Mouse (Mus musculus) frontal cortex, postnatal 25 days (tissue): ENCODE measurements around the gene Tmed10.

Experiments used
- DNase-seq, 2 experiments: peaks; one replicate each; pipeline ENCODE4 v3.0.0; 2022; ENCODE audit warnings: low spot score in 2 of 2

The Tmed10 gene

DNA sequence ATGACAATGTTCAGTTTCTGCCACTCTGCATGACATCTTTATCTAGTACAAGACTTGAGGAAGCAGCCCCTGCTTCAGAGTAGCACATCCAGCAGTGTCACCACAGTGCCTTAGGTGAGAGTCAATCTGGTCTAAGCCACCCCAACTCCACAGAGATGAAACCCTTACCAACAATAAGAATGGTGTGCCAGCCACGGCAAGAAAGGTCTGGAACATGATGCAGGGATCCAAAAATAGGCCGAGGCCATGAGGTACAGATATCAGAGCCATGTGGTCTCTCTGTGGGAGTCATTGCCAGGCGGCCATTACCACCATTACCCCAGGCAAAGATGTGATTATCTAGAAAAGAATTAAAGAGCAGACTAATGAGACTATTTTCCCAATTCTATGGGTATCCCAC is 66.0 kb downstream of the Tmed10 start:
- no peak for DNase-seq

DNA sequence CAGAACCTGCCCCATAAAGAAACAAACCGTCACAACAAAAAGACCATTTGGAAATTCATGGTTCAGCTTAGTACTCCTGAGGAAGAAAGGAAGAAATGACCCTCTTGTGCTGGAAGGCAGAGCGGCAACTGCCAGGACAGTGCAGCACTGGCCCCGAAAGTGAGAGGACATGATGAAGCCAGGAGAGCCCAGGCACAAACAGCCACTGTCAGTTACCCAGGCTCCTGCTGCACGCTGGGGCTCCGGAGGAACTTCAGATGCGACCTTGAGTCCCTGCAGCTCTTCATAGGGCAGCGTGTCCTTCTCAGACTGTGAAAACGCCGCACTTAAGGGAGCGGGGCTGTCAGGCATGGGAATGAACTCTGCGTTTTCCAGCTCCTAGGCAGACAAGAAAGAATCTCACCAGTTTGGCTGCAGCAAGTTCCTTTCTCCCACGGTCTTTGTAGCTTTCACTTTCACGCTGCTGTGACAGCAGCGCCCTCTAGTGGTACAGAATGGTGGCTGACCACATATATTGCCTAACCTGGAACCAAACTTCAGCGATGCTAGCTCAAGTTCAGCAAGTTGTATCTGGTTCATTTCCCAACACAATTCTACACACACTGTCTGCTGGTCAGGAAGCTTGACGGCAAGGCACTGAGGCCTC is 69.3 kb downstream of the Tmed10 start:
- peak; percentile 83 to 87 for DNase-seq

DNA sequence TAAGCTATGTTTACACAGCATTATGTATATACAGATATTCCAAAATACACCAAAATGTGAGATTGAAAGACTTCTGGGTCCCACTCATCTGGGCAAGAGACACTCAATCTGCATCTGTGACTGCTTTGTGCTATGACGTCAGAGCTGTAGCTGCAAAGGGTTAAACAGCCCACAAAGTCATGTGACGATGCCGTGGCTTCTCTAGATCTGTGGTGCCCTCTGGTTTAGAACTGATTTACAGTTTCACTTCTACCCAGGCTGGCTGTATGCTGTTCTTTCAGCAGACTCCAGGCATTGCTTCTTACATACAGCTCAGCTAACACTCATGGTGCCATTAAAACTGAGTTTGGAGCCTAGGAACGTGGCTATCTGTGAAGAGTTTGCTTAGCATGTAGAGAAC is 69.9 kb downstream of the Tmed10 start:
- no peak for DNase-seq

DNA sequence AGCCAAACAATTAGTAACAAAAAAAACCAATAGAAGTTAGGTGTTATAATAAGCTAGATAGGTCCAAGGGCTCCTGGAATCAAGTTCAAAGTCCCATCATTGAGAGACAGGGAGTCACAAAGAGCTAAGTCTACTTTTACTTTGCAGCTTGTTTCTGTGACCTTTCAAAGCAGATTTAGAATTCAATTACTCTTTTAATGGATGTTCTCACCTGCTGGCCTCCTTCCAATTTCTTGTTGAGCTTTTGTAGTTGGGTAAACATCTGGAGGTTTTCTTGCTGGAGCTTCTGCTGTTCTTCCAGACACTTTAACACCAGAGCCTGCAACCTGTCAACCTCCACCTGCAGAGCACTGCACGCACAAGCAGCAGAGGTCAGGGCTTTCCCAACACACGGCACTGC is 71.4 kb downstream of the Tmed10 start:
- no peak for DNase-seq

DNA sequence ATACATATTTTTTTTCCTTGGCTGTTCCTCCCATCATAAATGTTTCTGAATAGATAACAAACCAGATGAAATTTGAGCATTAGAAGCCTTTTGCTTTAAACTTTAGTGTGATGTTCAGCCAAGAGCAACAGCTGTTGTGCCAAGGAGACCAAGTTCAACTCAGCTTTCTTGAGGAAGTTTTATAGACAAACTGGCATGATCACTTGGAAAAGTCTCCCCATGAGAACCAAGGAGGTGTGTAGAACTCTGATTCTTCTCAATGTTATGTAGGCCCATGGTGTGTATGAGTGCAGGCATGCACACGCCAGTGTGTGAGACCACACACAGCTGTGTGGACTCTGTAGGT is 75.8 kb downstream of the Tmed10 start:
- no peak for DNase-seq

DNA sequence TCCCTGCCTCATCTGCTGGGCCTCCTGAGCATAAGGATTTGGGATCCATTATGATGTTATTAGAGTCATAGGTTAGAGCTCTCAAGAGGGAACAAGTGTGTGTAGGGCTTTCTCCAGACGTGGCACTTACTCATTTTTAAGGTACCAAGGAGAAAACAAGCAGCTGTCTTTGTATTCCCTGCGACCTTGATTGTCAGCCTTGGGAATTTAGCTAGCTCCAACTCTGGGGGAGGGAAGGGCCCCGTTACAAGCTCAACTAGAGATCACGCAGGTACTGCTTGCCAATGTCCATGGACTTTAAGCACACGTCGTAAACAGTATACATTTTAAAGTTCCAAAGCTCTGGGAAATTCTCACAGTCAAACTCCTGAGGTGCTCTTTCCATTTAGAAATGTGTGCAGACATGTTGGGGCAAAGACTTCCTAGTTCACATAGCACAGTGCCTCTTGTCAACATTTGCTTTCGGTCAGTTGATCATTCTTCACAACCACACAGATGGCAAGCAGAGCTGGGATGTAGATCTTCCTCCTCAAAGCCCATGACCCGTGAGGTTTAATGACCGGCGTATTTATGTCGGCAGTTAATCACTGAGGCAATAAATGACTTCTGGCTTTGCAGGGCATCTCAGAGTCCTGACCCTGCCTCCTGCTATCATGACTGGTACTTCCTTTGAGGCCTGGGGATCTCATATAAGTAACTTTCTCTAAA is 76.4 kb downstream of the Tmed10 start:
- no peak for DNase-seq

DNA sequence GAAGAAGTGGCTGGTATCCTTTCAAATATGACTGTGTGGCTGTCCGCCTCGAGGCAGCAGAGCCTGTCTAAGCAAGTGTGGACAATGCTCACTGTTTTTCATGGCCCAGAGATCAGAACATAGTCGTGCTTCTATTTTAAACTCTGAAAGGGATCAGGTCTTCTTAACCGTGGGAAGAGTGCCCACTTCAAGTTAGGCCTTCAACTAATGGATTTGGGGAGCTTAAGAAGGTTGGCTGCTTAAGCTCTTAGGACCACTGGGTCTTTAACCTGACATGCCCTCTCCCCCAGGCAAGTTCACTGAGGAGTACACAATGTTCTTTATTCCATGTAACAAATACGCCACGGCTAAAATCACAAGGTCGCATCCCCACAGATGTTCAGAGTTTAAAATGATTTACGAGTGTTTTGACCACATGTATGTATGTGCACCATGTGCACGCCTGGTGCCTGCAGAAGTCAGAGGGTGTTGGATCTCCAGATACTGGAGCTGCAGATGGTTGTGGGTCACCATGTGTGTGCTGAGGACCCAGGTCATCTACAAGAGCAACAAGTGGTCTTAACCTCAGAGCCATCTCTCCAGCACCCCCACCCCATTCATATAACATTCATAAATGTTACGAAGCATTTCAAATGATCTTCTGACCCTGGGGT is 77.2 kb downstream of the Tmed10 start:
- no peak for DNase-seq

DNA sequence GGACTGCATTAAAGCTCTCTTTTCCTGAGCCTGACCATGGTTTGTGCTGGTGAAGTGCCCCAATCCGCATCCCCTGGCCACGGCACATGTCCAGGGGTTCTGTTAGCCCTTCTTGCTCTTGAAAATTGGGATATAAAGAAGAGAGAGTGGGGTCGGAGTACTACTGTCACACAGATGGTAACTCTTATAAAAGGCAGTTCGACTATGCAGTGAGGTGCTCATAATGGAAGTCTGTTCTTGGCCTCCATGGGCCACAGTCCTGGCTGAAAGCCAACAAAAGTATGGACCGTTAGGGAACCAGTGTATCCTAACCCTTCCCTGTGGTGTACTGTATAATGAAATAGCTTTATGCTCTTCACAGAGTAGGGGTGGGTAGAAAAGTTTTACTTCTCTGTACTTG is 77.7 kb downstream of the Tmed10 start:
- DNase-seq = no peak

DNA sequence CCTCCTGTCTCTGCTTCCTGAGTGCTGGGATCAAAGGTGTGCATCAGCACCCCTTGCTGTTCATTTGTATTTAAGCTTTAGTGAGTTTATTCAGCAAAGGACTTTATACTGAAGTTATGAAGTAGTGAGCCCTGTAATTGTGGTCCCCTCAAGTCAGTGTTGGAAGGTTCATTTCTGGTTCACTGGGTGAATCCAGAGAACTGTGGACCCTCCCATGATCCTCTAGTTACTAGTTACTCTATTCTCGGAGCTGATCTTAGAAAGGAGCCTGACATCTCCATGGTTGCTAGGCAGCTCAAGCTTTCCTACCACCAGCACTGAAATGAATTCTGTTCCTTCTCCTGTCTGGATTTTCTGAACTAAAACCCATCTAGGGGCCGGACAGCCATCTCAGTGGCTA is 79.1 kb downstream of the Tmed10 start:
- DNase-seq = no peak

DNA sequence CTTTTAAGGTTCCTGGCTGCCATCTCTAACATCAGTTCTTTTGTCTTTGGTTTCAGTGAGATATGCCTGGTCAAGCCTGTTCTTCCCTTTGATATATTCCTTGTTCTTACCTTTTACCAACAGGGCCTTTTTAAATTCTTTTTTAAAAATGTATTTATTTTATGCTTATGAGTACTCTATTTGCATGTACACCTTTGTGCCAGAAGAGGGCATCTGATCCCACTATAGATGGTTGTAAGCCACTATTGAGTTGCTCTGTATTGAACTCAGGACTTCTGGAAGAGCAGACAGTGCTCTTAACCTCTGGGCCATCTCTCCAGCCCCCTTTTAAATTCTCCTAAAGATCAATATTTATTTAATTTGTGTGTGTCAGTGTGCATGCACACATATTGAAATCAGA is 81.7 kb downstream of the Tmed10 start:
- no peak for DNase-seq

DNA sequence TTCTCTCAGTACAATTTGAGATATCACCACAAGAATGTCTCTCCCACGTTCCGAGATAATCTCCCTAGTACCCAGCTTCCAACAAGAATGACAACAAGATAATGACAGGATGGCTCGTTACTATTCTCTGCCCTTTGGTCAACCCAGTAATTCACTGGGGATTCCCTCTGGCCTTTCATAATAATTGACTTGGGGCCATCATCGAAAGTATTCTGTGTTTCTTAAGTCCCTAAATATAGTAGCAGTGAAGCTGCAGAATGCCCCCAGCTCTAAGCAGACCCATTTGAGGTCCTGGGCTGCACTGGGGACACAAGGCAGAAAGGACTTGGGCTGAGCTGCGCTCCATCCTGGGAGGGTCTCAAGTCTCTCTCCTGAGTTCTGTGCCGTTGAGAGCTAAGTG is 82.4 kb downstream of the Tmed10 start:
- DNase-seq = no peak

DNA sequence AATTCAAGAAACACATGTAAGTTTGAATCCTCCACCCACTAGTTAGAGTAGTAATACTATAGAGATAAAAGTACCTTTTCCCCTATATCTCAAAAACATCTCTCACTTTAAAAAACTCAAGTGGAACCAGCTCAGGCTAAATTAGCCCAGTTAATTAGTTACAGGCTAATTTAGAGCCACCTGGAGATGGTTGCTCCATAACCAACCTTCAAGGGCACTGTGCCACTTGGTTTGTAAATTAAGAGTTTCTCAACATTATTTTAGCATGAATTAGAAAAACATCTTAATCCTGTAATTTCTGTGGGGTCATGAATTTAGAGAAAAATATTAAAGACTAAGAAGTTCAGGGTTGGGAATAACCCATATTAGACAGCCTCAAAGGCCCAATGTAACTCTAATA is 83.1 kb downstream of the Tmed10 start:
- no peak for DNase-seq

DNA sequence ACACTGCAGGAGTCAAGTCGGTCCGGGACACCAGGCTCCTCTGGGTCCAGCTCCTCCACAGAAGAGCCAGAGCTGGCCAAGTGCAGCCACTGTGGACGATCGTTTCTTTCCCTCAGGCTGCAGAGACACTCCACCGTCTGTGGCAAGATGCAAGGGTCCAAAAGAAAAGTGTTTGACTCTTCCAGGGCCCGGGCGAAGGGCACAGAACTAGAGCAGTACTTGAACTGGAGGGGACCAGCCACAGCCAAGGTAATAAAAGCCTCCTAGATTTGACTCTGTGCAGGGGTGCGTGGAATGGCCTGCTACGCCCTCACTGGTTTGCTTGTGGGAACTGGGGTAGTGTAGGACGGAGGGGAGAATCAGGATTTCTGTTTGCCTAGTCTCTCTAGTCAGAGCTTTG is 84.0 kb downstream of the Tmed10 start:
- DNase-seq = no peak
